20 mouse cellular contexts compared by ENCODE assay signal in genomic region chr1:165464574-165464973, GRCm38 (mm10). TPM values are rescaled to one million over a fixed set of nuclear protein-coding genes. Genes with fewer than 3 reads are reported as not detected.
"Had no signal": no experiment of that assay in that cellular context is flagged by ENCODE, and none has a peak within 500 bp of the region (broad histone marks: within the 10 kb centered on the region; RNA-seq: fewer than 3 reads in every experiment).

No protein-coding gene starts in this region.

- DNase-seq: kidney, adult 2 months; kidney, postnatal 25 days; layer of hippocampus, adult 9-11 months; lung, embryonic 14.5 days; lung, postnatal 14 days; midbrain, embryonic 14.5 days; right cerebral cortex, postnatal 4 days; thymus, adult 2 months; thymus, postnatal 14 days; thymus, postnatal 4 days had no signal

- ATAC-seq: intestine, postnatal 0 days had no signal

- H3K27ac ChIP-seq: kidney, postnatal 0 days; layer of hippocampus, adult 2 months; limb, embryonic 10.5 days; limb, embryonic 13.5 days; liver, embryonic 15.5 days; stomach, postnatal 0 days had no signal

- H3K9me3 ChIP-seq: limb, embryonic 10.5 days; limb, embryonic 13.5 days; liver, embryonic 15.5 days had no signal

- H3K9ac ChIP-seq: limb, embryonic 13.5 days; liver, embryonic 15.5 days; lung, embryonic 14.5 days had no signal

- H3K4me3 ChIP-seq: layer of hippocampus, adult 2 months; limb, embryonic 10.5 days; limb, embryonic 13.5 days; liver, embryonic 15.5 days had no signal

- H3K4me2 ChIP-seq: limb, embryonic 13.5 days; liver, embryonic 11.5 days; lung, embryonic 14.5 days; midbrain, embryonic 11.5 days had no signal

- H3K27me3 ChIP-seq: limb, embryonic 13.5 days; liver, embryonic 15.5 days had no signal

- H3K36me3 ChIP-seq: limb, embryonic 10.5 days; limb, embryonic 13.5 days; liver, embryonic 15.5 days had no signal

RNA-seq across cellular contexts. Expression of gene Adcy10, which starts 20.4 kb away (rescaled TPM):
- polyA plus RNA-seq: intestine, postnatal 0 days; kidney, postnatal 0 days; large intestine, adult 2 months; limb, embryonic 13.5 days; lung, embryonic 14.5 days; stomach, postnatal 0 days had no signal
